In genomic region chr2:38710304-38711241, GRCm38 (mm10) we compare ENCODE assay signal across 8 mouse cellular contexts. TPM values are rescaled to one million over a fixed set of nuclear protein-coding genes. Genes with fewer than 3 reads are reported as not detected.
DNase-seq lines count a peak whose midpoint lies in the region; ATAC-seq and TF ChIP-seq lines count a peak whose summit lies in the region.

No protein-coding gene starts in this region.

- H3K36me3 ChIP-seq in lung, embryonic 14.5 days (ENCODE audit: insufficient read depth), result no peaks in the 10 kb centered on the region
- H3K36me3 ChIP-seq in embryonic facial prominence, embryonic 10.5 days (replicated peaks), result no peaks in the 10 kb centered on the region
- H3K36me3 ChIP-seq in hindbrain, embryonic 12.5 days, result no peaks in the 10 kb centered on the region
- H3K36me3 ChIP-seq in limb, embryonic 13.5 days, result no peaks in the 10 kb centered on the region

- WGBS in lung, embryonic 14.5 days, result 1% methylated on average over 75 of the region's 75 CpGs
- WGBS in embryonic facial prominence, embryonic 10.5 days, result 1% methylated on average over 75 of the region's 75 CpGs
- under 1% methylated on average over 75 of the region's 75 CpGs for WGBS in hindbrain, embryonic 12.5 days
- WGBS in limb, embryonic 13.5 days, result 1% methylated on average over 75 of the region's 75 CpGs

- H3K4me3 ChIP-seq in lung, embryonic 14.5 days (ENCODE audit: low read depth, low read length), result peak overlapping the region; percentile 27
- peak overlapping the region; percentile 41 for H3K4me3 ChIP-seq in embryonic facial prominence, embryonic 10.5 days
- H3K4me3 ChIP-seq in hindbrain, embryonic 12.5 days, result peak overlapping the region; percentile 26
- peak overlapping the region; percentile 38 for H3K4me3 ChIP-seq in limb, embryonic 13.5 days

- no peak overlapping the region for H3K27ac ChIP-seq in lung, embryonic 14.5 days (ENCODE audit: low read depth)
- H3K27ac ChIP-seq in embryonic facial prominence, embryonic 10.5 days (replicated peaks), result no peak overlapping the region
- H3K27ac ChIP-seq in hindbrain, embryonic 12.5 days, result no peak overlapping the region
- H3K27ac ChIP-seq in limb, embryonic 13.5 days, result no peak overlapping the region

- H3K4me2 ChIP-seq in lung, embryonic 14.5 days, result peak overlapping the region; percentile 54
- H3K4me2 ChIP-seq in hindbrain, embryonic 12.5 days (replicated peaks), result peak overlapping the region; percentile 48
- peak overlapping the region; percentile 63 for H3K4me2 ChIP-seq in limb, embryonic 13.5 days (replicated peaks)

- peaks cover 87% of the 10 kb centered on the region for H3K27me3 ChIP-seq in lung, embryonic 14.5 days (ENCODE audit: insufficient read depth, low read length)
- H3K27me3 ChIP-seq in embryonic facial prominence, embryonic 10.5 days (replicated peaks; ENCODE audit: low read depth, poor library complexity, severe bottlenecking), result peaks cover 98% of the 10 kb centered on the region
- H3K27me3 ChIP-seq in hindbrain, embryonic 12.5 days, result peaks cover 91% of the 10 kb centered on the region
- peaks cover 94% of the 10 kb centered on the region for H3K27me3 ChIP-seq in limb, embryonic 13.5 days

- no peaks in the 10 kb centered on the region for H3K9me3 ChIP-seq in lung, embryonic 14.5 days (ENCODE audit: low read depth, low read length)
- H3K9me3 ChIP-seq in embryonic facial prominence, embryonic 10.5 days, result no peaks in the 10 kb centered on the region
- no peaks in the 10 kb centered on the region for H3K9me3 ChIP-seq in hindbrain, embryonic 12.5 days (replicated peaks)
- H3K9me3 ChIP-seq in limb, embryonic 13.5 days, result no peaks in the 10 kb centered on the region

- peak overlapping the region; percentile 28; the same call in 1 of the 2 replicates for H3K9ac ChIP-seq in lung, embryonic 14.5 days
- peak overlapping the region; percentile 8; the same call in 1 of the 2 replicates for H3K9ac ChIP-seq in hindbrain, embryonic 12.5 days
- H3K9ac ChIP-seq in limb, embryonic 13.5 days, result peak overlapping the region; percentile 45; the same call in 1 of the 2 replicates

- ATAC-seq in lung, embryonic 14.5 days (ENCODE audit: insufficient read depth), result no peak
- ATAC-seq in hindbrain, embryonic 12.5 days (ENCODE audit: low FRiP score), result no peak
- ATAC-seq in limb, embryonic 13.5 days (ENCODE audit: low FRiP score, low read depth), result 0 out of 2 replicates have a peak, but pooled peaks have one; percentile 16

- no peak for TF ChIP-seq CTCF in lung, embryonic 14.5 days (IDR thresholded peaks at IDR 0.05; ENCODE audit: low read depth)

- DNase-seq in lung, embryonic 14.5 days, result peak; percentile 40
- no peak for DNase-seq in lung, postnatal 14 days
- peak; percentile 73 for DNase-seq in embryonic facial prominence, embryonic 10.5 days (ENCODE audit: low spot score)
- DNase-seq in retina, postnatal 1 day, result peak; percentile 62
- no peak for DNase-seq in layer of hippocampus, postnatal 36 days
- DNase-seq in c-Kit-positive CD71-positive TER-119-positive erythroid progenitor cells, embryonic 14.5 days (ENCODE audit: low spot score), result no peak

- H3K4me1 ChIP-seq in lung, embryonic 14.5 days (ENCODE audit: insufficient read depth), result peaks cover 5% of the 10 kb centered on the region; the same call in 1 of the 2 replicates
- H3K4me1 ChIP-seq in embryonic facial prominence, embryonic 10.5 days, result peaks cover 37% of the 10 kb centered on the region
- H3K4me1 ChIP-seq in hindbrain, embryonic 12.5 days, result peaks cover 24% of the 10 kb centered on the region
- peaks cover 40% of the 10 kb centered on the region for H3K4me1 ChIP-seq in limb, embryonic 13.5 days

RNA-seq across cellular contexts. Expression of gene Nr5a1, which starts 3.8 kb away (rescaled TPM):
- polyA plus RNA-seq in lung, embryonic 14.5 days (2014; fragmentation: Nextera tagmentation; extraction: Ambion mirVana), result 0.14 and 0.29 TPM in 2 replicates
- polyA plus RNA-seq in embryonic facial prominence, embryonic 10.5 days (2016; fragmentation: Nextera tagmentation; extraction: Ambion mirVana), result 0.34 and 0.97 TPM in 2 replicates
- polyA plus RNA-seq in hindbrain, embryonic 12.5 days (2016; fragmentation: Nextera tagmentation; extraction: Ambion mirVana), result 0.08 and 0.12 TPM in 2 replicates
- polyA plus RNA-seq in limb, embryonic 13.5 days (2015; fragmentation: Nextera tagmentation; extraction: Ambion mirVana), result 0.13 TPM in 1 of 2 replicates, not detected in the other
- total RNA-seq in layer of hippocampus, postnatal 36 days (2021), result not detected

Comparison
In these comparisons a context has a peak if more than half of its experiments do, and no peak if none do; other contexts are left out.
1. DNase-seq: peak in lung, embryonic 14.5 days (single experiment), embryonic facial prominence, embryonic 10.5 days (single experiment) and retina, postnatal 1 day (single experiment); none in lung, postnatal 14 days (single experiment), layer of hippocampus, postnatal 36 days (0 of 2) and c-Kit-positive CD71-positive TER-119-positive erythroid progenitor cells, embryonic 14.5 days (single experiment).
2. Peak in every context shown above with its lines, with median percentiles within 50 percentile points of each other: H3K4me2 ChIP-seq, H3K4me3 ChIP-seq and H3K9ac ChIP-seq.